Mouse (Mus musculus) ovary, adult 18-20 months (tissue): ENCODE measurements around the gene Zfp981.
"Not testable (repeated sequence)": the region's sequence is repeated elsewhere in the genome, so short reads cannot be mapped to it uniquely, and the experiment has no call there.

Experiments
- DNase-seq: peaks from one replicate; pipeline ENCODE4 v3.0.0; 2022; ENCODE audit warnings: low spot score, mixed read lengths

The Zfp981 gene

GRCm38 (mm10) chr4:146485183-146485939 is 16.5 kb upstream of the Zfp981 start:
- not testable (repeated sequence) for DNase-seq

- DNase-seq: not testable (repeated sequence)
These were observed 15.1 kb upstream of the Zfp981 start for GRCm38 (mm10) chr4:146486753-146487152.

- DNase-seq: not testable (repeated sequence)
These were observed 12.6 kb upstream of the Zfp981 start for GRCm38 (mm10) chr4:146489196-146489595.

GRCm38 (mm10) chr4:146491993-146492392 is 9.8 kb upstream of the Zfp981 start:
- not testable (repeated sequence) for DNase-seq

GRCm38 (mm10) chr4:146492439-146492838 is 9.4 kb upstream of the Zfp981 start:
- no peak for DNase-seq

GRCm38 (mm10) chr4:146492851-146493250 is 9.0 kb upstream of the Zfp981 start:
- no peak for DNase-seq

GRCm38 (mm10) chr4:146493319-146493907 is 8.4 kb upstream of the Zfp981 start:
- not testable (repeated sequence) for DNase-seq

- no peak for DNase-seq
These were observed 6.8 kb upstream of the Zfp981 start for GRCm38 (mm10) chr4:146494980-146495379.

GRCm38 (mm10) chr4:146497695-146498275 is 4.0 kb upstream of the Zfp981 start:
- not testable (repeated sequence) for DNase-seq

- not testable (repeated sequence) for DNase-seq
These were observed 7.2 kb downstream of the Zfp981 start for GRCm38 (mm10) chr4:146509029-146509428.

GRCm38 (mm10) chr4:146511871-146512270 is 10.0 kb downstream of the Zfp981 start:
- DNase-seq: not testable (repeated sequence)

GRCm38 (mm10) chr4:146516474-146516873 is 14.6 kb downstream of the Zfp981 start:
- DNase-seq: no peak

GRCm38 (mm10) chr4:146517150-146517549 is 15.3 kb downstream of the Zfp981 start:
- DNase-seq: not testable (repeated sequence)

GRCm38 (mm10) chr4:146520723-146521122 is 18.9 kb downstream of the Zfp981 start:
- no peak for DNase-seq

- no peak for DNase-seq
These were observed 32.7 kb downstream of the Zfp981 start for GRCm38 (mm10) chr4:146534574-146534973.

- DNase-seq: no peak
These were observed 34.1 kb downstream of the Zfp981 start for GRCm38 (mm10) chr4:146535883-146536282.

GRCm38 (mm10) chr4:146579905-146580873 is 78.4 kb downstream of the Zfp981 start:
- DNase-seq: not testable (repeated sequence)
